Mouse (Mus musculus): ENCODE results near the gene Pik3c2b. TPM values are rescaled to one million over a fixed set of nuclear protein-coding genes. Genes with fewer than 3 reads are reported as not detected.
A peak's percentile ranks its signal among the peaks of the same experiment; 100 is the strongest.

Gene Pik3c2b
- total RNA-seq, 1 experiment from 2014 or later = 8.3 TPM

GRCm38 (mm10) chr1:133073327-133073856 lies 27.9 kb downstream of the Pik3c2b start:
- no peak for DNase-seq

- no peak for DNase-seq
These were observed 29.1 kb downstream of the Pik3c2b start for GRCm38 (mm10) chr1:133074541-133074940.

- DNase-seq = no peak
These were observed 30.4 kb downstream of the Pik3c2b start for GRCm38 (mm10) chr1:133075651-133076400.

GRCm38 (mm10) chr1:133076681-133077514 lies 31.4 kb downstream of the Pik3c2b start:
- no peak for DNase-seq

- no peak for DNase-seq
These were observed 32.3 kb downstream of the Pik3c2b start for GRCm38 (mm10) chr1:133077606-133078337.

- no peak for DNase-seq
These were observed 32.9 kb downstream of the Pik3c2b start for GRCm38 (mm10) chr1:133078338-133078727.

- no peak for DNase-seq
These were observed 34.0 kb downstream of the Pik3c2b start for GRCm38 (mm10) chr1:133079509-133079908.

GRCm38 (mm10) chr1:133080079-133080561 lies 34.7 kb downstream of the Pik3c2b start:
- no peak for DNase-seq

- DNase-seq = no peak
These were observed 35.2 kb downstream of the Pik3c2b start for GRCm38 (mm10) chr1:133080717-133081116.

GRCm38 (mm10) chr1:133083003-133083546 lies 37.6 kb downstream of the Pik3c2b start:
- DNase-seq = no peak

GRCm38 (mm10) chr1:133083942-133084625 lies 38.6 kb downstream of the Pik3c2b start:
- no peak for DNase-seq

- DNase-seq = no peak
These were observed 39.4 kb downstream of the Pik3c2b start for GRCm38 (mm10) chr1:133084708-133085416.

GRCm38 (mm10) chr1:133085417-133085742 lies 39.9 kb downstream of the Pik3c2b start:
- DNase-seq = no peak

GRCm38 (mm10) chr1:133086804-133087203 lies 41.3 kb downstream of the Pik3c2b start:
- no peak for DNase-seq

GRCm38 (mm10) chr1:133087206-133087905 lies 41.9 kb downstream of the Pik3c2b start:
- DNase-seq = peak; percentile 46

- no peak for DNase-seq
These were observed 42.7 kb downstream of the Pik3c2b start for GRCm38 (mm10) chr1:133088196-133088595.

GRCm38 (mm10) chr1:133089415-133089814 lies 43.9 kb downstream of the Pik3c2b start:
- DNase-seq = no peak

- no peak for DNase-seq
These were observed 45.2 kb downstream of the Pik3c2b start for GRCm38 (mm10) chr1:133090641-133091040.

GRCm38 (mm10) chr1:133091483-133091882 lies 46.0 kb downstream of the Pik3c2b start:
- no peak for DNase-seq

- no peak for DNase-seq
These were observed 48.3 kb downstream of the Pik3c2b start for GRCm38 (mm10) chr1:133093719-133094118.
